Mouse (Mus musculus) liver, embryonic 16.5 days (tissue): ENCODE data around the gene Pear1. TPM values are rescaled to one million over a fixed set of nuclear protein-coding genes. Genes with fewer than 3 reads are reported as not detected.
A peak's percentile ranks its signal among the peaks of the same experiment; 100 is the strongest.

Experiments used
- ATAC-seq: fragments of 200-750 bp; cut with Nextera tagmentation; 2 replicates; pipeline ENCODE4 v1.8.0; 2017; ENCODE audit warnings: low read depth, mild to moderate bottlenecking, moderate number of reproducible peaks, moderate library complexity
- H3K27ac ChIP-seq: fragments of 300-500 bp; sonication (generic); 2 replicates; pipeline ENCODE4 v1.5.1; 2014; ENCODE audit warnings: mild to moderate bottlenecking, low read length
- H3K27me3 ChIP-seq: fragments of 300-500 bp; sonication (generic); 2 replicates; pipeline ENCODE4 v1.6.1; 2014; ENCODE audit warnings: low read depth, low read length, mixed read lengths; ENCODE audit not compliant: control insufficient read depth, insufficient read depth
- H3K36me3 ChIP-seq: fragments of 300-500 bp; sonication (generic); 2 replicates; pipeline ENCODE4 v1.6.1; 2014; ENCODE audit warnings: mild to moderate bottlenecking; ENCODE audit not compliant: control insufficient read depth, insufficient read depth
- H3K4me1 ChIP-seq: fragments of 300-500 bp; sonication (generic); 2 replicates; pipeline ENCODE4 v1.6.1; 2014; ENCODE audit warnings: low read depth, low read length, mixed read lengths; ENCODE audit not compliant: control insufficient read depth
- H3K4me2 ChIP-seq: fragments of 300-500 bp; sonication (generic); 2 replicates; pipeline ENCODE4 v1.6.1; 2014; ENCODE audit warnings: low read depth, low read length, mixed read lengths
- H3K4me3 ChIP-seq: fragments of 300-500 bp; sonication (generic); 2 replicates; pipeline ENCODE4 v1.5.1; 2014; ENCODE audit warnings: low read depth, mild to moderate bottlenecking, low read length
- H3K9ac ChIP-seq: fragments of 300-500 bp; sonication (generic); 2 replicates; pipeline ENCODE4 v1.6.1; 2014; ENCODE audit warnings: low read depth, low read length
- H3K9me3 ChIP-seq: fragments of 300-500 bp; sonication (generic); replicated peaks from 2 replicates; pipeline ENCODE4 v1.6.1; 2016; ENCODE audit warnings: low read length; ENCODE audit not compliant: control insufficient read depth
- WGBS: fragments of 180-500 bp; shearing (Covaris S2); extraction: QIAGEN DNeasy Blood & Tissue Kit; methylation state at CpG from one replicate; pipeline ENCODE4 v1.1.7; 2014; ENCODE audit not compliant: insufficient replicate concordance; 5-methylcytosine and 5-hydroxymethylcytosine counted together
- polyA plus RNA-seq: library from polyadenylated mRNA; unstranded; fragments of >200 nt; fragmentation: Nextera tagmentation; extraction: Ambion mirVana; gene quantifications from 2 replicates; pipeline ENCODE4 v1.2.1, GENCODE M21; 2015

The Pear1 gene
- polyA plus RNA-seq, 1 experiment from 2014 or later: 6.5 TPM

GRCm38 (mm10) chr3:87778283-87778682 lies 45.8 kb downstream of the Pear1 start:
- H3K4me3 ChIP-seq: no peak overlapping the region
- no peak overlapping the region for H3K4me2 ChIP-seq
- no peaks in the 10 kb centered on the region for H3K4me1 ChIP-seq
- H3K9ac ChIP-seq: no peak overlapping the region
- WGBS: 55% methylated on average over 23 of the region's 23 CpGs
- no peaks in the 10 kb centered on the region for H3K27me3 ChIP-seq
- no peak overlapping the region for H3K27ac ChIP-seq
- no peaks in the 10 kb centered on the region for H3K36me3 ChIP-seq
- H3K9me3 ChIP-seq: no peaks in the 10 kb centered on the region
- ATAC-seq: no peak

- Histone ChIP-seq H3K9me3 (no peaks in the 10 kb centered on the region), H3K27ac (peak overlapping the region; percentile 34), H3K9ac (no peak overlapping the region), H3K4me1 (no peaks in the 10 kb centered on the region; the same call in 1 of the 2 replicates), H3K36me3 (no peaks in the 10 kb centered on the region), H3K27me3 (peaks cover 6% of the 10 kb centered on the region), H3K4me2 (no peak overlapping the region), H3K4me3 (no peak overlapping the region)
- ATAC-seq: peak; percentile 72
- WGBS: 24% methylated on average over 6 of the region's 6 CpGs
Measured at GRCm38 (mm10) chr3:87771088-87771487, 53.0 kb downstream of the Pear1 start.

GRCm38 (mm10) chr3:87770280-87770679 lies 53.8 kb downstream of the Pear1 start:
- Histone ChIP-seq H3K9me3 (no peaks in the 10 kb centered on the region), H3K4me2 (no peak overlapping the region), H3K4me1 (no peaks in the 10 kb centered on the region; the same call in 1 of the 2 replicates), H3K4me3 (no peak overlapping the region), H3K27ac (no peak overlapping the region), H3K9ac (no peak overlapping the region), H3K36me3 (no peaks in the 10 kb centered on the region), H3K27me3 (peaks cover 6% of the 10 kb centered on the region)
- WGBS: 0% methylated on average over 4 of the region's 4 CpGs
- ATAC-seq: no peak

GRCm38 (mm10) chr3:87769506-87769905 lies 54.6 kb downstream of the Pear1 start:
- H3K4me3 ChIP-seq: no peak overlapping the region
- H3K27me3 ChIP-seq: peaks cover 6% of the 10 kb centered on the region
- H3K36me3 ChIP-seq: no peaks in the 10 kb centered on the region
- no peaks in the 10 kb centered on the region; the same call in 1 of the 2 replicates for H3K4me1 ChIP-seq
- 59% methylated on average over 8 of the region's 8 CpGs for WGBS
- no peaks in the 10 kb centered on the region for H3K9me3 ChIP-seq
- H3K27ac ChIP-seq: no peak overlapping the region
- no peak for ATAC-seq
- H3K9ac ChIP-seq: no peak overlapping the region
- no peak overlapping the region for H3K4me2 ChIP-seq

GRCm38 (mm10) chr3:87768844-87769243 lies 55.3 kb downstream of the Pear1 start:
- Histone ChIP-seq H3K9ac (peak overlapping the region; percentile 41; the same call in 1 of the 2 replicates), H3K27ac (peak overlapping the region; percentile 43), H3K27me3 (peaks cover 6% of the 10 kb centered on the region), H3K4me1 (no peaks in the 10 kb centered on the region; the same call in 1 of the 2 replicates), H3K36me3 (no peaks in the 10 kb centered on the region), H3K4me2 (peak overlapping the region; percentile 56), H3K9me3 (no peaks in the 10 kb centered on the region), H3K4me3 (peak overlapping the region; percentile 52)
- 1% methylated on average over 36 of the region's 37 CpGs for WGBS
- ATAC-seq: peak; percentile 64

GRCm38 (mm10) chr3:87768431-87768830 lies 55.7 kb downstream of the Pear1 start:
- Histone ChIP-seq H3K4me2 (peak overlapping the region; percentile 56), H3K4me1 (peaks cover under 1% of the 10 kb centered on the region), H3K27me3 (peaks cover 6% of the 10 kb centered on the region), H3K9me3 (no peaks in the 10 kb centered on the region), H3K4me3 (peak overlapping the region; percentile 52), H3K36me3 (no peaks in the 10 kb centered on the region), H3K27ac (peak overlapping the region; percentile 43), H3K9ac (peak overlapping the region; percentile 41; the same call in 1 of the 2 replicates)
- ATAC-seq: no peak
- 27% methylated on average over 6 of the region's 6 CpGs for WGBS

GRCm38 (mm10) chr3:87767764-87768163 lies 56.3 kb downstream of the Pear1 start:
- Histone ChIP-seq H3K9me3 (no peaks in the 10 kb centered on the region), H3K9ac (no peak overlapping the region), H3K4me1 (peaks cover 4% of the 10 kb centered on the region), H3K4me2 (peak overlapping the region; percentile 17), H3K27ac (peak overlapping the region; percentile 43), H3K27me3 (peaks cover 6% of the 10 kb centered on the region), H3K4me3 (peak overlapping the region; percentile 52), H3K36me3 (no peaks in the 10 kb centered on the region)
- 42% methylated on average over 8 of the region's 8 CpGs for WGBS
- no peak for ATAC-seq

- Histone ChIP-seq H3K4me2 (no peak overlapping the region), H3K4me3 (no peak overlapping the region), H3K4me1 (peaks cover 4% of the 10 kb centered on the region), H3K9ac (no peak overlapping the region), H3K27me3 (peaks cover 6% of the 10 kb centered on the region), H3K27ac (no peak overlapping the region; the same call in 1 of the 2 replicates), H3K9me3 (no peaks in the 10 kb centered on the region), H3K36me3 (no peaks in the 10 kb centered on the region)
- 49% methylated on average over 3 of the region's 3 CpGs for WGBS
- no peak for ATAC-seq
Measured at GRCm38 (mm10) chr3:87766284-87766667, 57.8 kb downstream of the Pear1 start.

GRCm38 (mm10) chr3:87765631-87766283 lies 58.3 kb downstream of the Pear1 start:
- Histone ChIP-seq H3K36me3 (no peaks in the 10 kb centered on the region), H3K9ac (no peak overlapping the region), H3K27me3 (peaks cover 6% of the 10 kb centered on the region), H3K27ac (peak overlapping the region; percentile 41), H3K4me2 (no peak overlapping the region), H3K9me3 (no peaks in the 10 kb centered on the region), H3K4me1 (peaks cover 4% of the 10 kb centered on the region), H3K4me3 (no peak overlapping the region)
- WGBS: 57% methylated on average over 5 of the region's 5 CpGs
- ATAC-seq: no peak
